Mouse (Mus musculus) heart, postnatal 0 days (tissue): ENCODE results near the gene B4galt1. TPM values are rescaled to one million over a fixed set of nuclear protein-coding genes. Genes with fewer than 3 reads are reported as not detected.

Experiments
- ATAC-seq: fragments of 200-750 bp; cut with Nextera tagmentation; 2 replicates; pipeline ENCODE4 v1.8.0; 2017; ENCODE audit warnings: low read depth, moderate number of reproducible peaks, moderate library complexity; ENCODE audit not compliant: insufficient read depth
- DNase-seq: peaks from one replicate; pipeline ENCODE4 v3.0.0-alpha.2; 2016; ENCODE audit warnings: low spot score
- H3K27ac ChIP-seq: fragments of 300-500 bp; sonication (generic); 2 replicates; pipeline ENCODE4 v1.5.1; 2014; ENCODE audit warnings: low read depth, mild to moderate bottlenecking
- H3K27me3 ChIP-seq: fragments of 300-500 bp; sonication (generic); 2 replicates; pipeline ENCODE4 v1.6.1; 2014; ENCODE audit warnings: low read length, mixed read lengths; ENCODE audit not compliant: control insufficient read depth, insufficient read depth
- H3K36me3 ChIP-seq: fragments of 300-500 bp; sonication (generic); replicated peaks from 2 replicates; pipeline ENCODE4 v1.6.1; 2014; ENCODE audit warnings: low read length, mixed read lengths; ENCODE audit not compliant: control insufficient read depth, insufficient read depth
- H3K4me1 ChIP-seq: fragments of 300-500 bp; sonication (generic); 2 replicates; pipeline ENCODE4 v1.6.1; 2014; ENCODE audit warnings: antibody characterized with exemption; ENCODE audit not compliant: control insufficient read depth, insufficient read depth
- H3K4me2 ChIP-seq: fragments of 300-500 bp; sonication (generic); 2 replicates; pipeline ENCODE4 v1.6.1; 2014; ENCODE audit warnings: low read depth, mild to moderate bottlenecking, low read length, moderate library complexity
- H3K4me3 ChIP-seq: fragments of 300-500 bp; sonication (generic); 2 replicates; pipeline ENCODE4 v1.5.1; 2014; ENCODE audit warnings: low read depth, low read length
- H3K9ac ChIP-seq: fragments of 300-500 bp; sonication (generic); replicated peaks from 2 replicates; pipeline ENCODE4 v1.6.1; 2014; ENCODE audit warnings: low read depth, low read length, mixed read lengths
- H3K9me3 ChIP-seq: fragments of 300-500 bp; sonication (generic); replicated peaks from 2 replicates; pipeline ENCODE4 v1.6.1; 2016; ENCODE audit warnings: low read length; ENCODE audit not compliant: control insufficient read depth
- CTCF ChIP-seq: IDR thresholded peaks from 2 replicates; pipeline ENCODE4 v1.5.1; 2016; ENCODE audit warnings: antibody characterized with exemption, control low read depth, low read depth
- EP300 ChIP-seq: IDR thresholded peaks from 2 replicates; pipeline ENCODE4 v1.6.1; 2016; ENCODE audit warnings: antibody characterized with exemption, low read depth
- WGBS: fragments of 180-500 bp; shearing (Covaris S2); extraction: QIAGEN DNeasy Blood & Tissue Kit; methylation state at CpG from one replicate; pipeline ENCODE4 v1.1.7; 2014; 5-methylcytosine and 5-hydroxymethylcytosine counted together
- polyA plus RNA-seq: library from polyadenylated mRNA; unstranded; fragments of >200 nt; fragmentation: Nextera tagmentation; extraction: Ambion mirVana; gene quantifications from 2 replicates; pipeline ENCODE4 v1.2.1, GENCODE M21; 2015
- total RNA-seq: library from RNA; depleted of rRNA; stranded (reverse); fragments of >200 nt; gene quantifications from 2 replicates; pipeline ENCODE4 v1.2.3, GENCODE M21; 2014; ENCODE audit warnings: low replicate concordance

The B4galt1 gene
- total and polyA plus RNA-seq, 2 experiments from 2014 or later, result 49.6 to 125 TPM

- peaks cover 18% of the 10 kb centered on the region; the same call in 1 of the 2 replicates for H3K36me3 ChIP-seq
- ATAC-seq, result no peak; the same call in 1 of the 2 replicates
- peak overlapping the region; percentile 44; the same call in 1 of the 2 replicates for H3K27ac ChIP-seq
These were observed 25.9 kb downstream of the B4galt1 start for GRCm38 (mm10) chr4:40827926-40828325.

GRCm38 (mm10) chr4:40826810-40827209 is 27.0 kb downstream of the B4galt1 start:
- Histone ChIP-seq H3K4me1 (peaks cover 21% of the 10 kb centered on the region), H3K4me2 (no peak overlapping the region), H3K27ac (no peak overlapping the region), H3K4me3 (no peak overlapping the region), H3K36me3 (peaks cover 25% of the 10 kb centered on the region; the same call in 1 of the 2 replicates), H3K9me3 (no peaks in the 10 kb centered on the region), H3K9ac (no peak overlapping the region), H3K27me3 (no peaks in the 10 kb centered on the region)
- WGBS, result 84% methylated on average over 2 of the region's 2 CpGs
- no peak for ATAC-seq
- no peak for TF ChIP-seq EP300
- no peak for TF ChIP-seq CTCF
- no peak for DNase-seq

More at GRCm38 (mm10) chr4:40827926-40828325, 25.9 kb downstream of the B4galt1 start:
- H3K4me3 ChIP-seq, result no peak overlapping the region
- H3K4me2 ChIP-seq, result no peak overlapping the region
- H3K27me3 ChIP-seq, result no peaks in the 10 kb centered on the region
- peaks cover 21% of the 10 kb centered on the region for H3K4me1 ChIP-seq
- no peaks in the 10 kb centered on the region for H3K9me3 ChIP-seq
- DNase-seq, result no peak
- TF ChIP-seq EP300 (no peak), CTCF (no peak)
- no peak overlapping the region for H3K9ac ChIP-seq
- WGBS, result 50% methylated on average over 9 of the region's 9 CpGs

- no peaks in the 10 kb centered on the region for H3K27me3 ChIP-seq
These were observed 27.8 kb downstream of the B4galt1 start for GRCm38 (mm10) chr4:40825981-40826380.

GRCm38 (mm10) chr4:40825146-40825545 is 28.7 kb downstream of the B4galt1 start:
- ATAC-seq, result no peak

More at GRCm38 (mm10) chr4:40825981-40826380, 27.8 kb downstream of the B4galt1 start:
- Histone ChIP-seq H3K4me1 (peaks cover 24% of the 10 kb centered on the region), H3K4me2 (no peak overlapping the region), H3K36me3 (peaks cover 33% of the 10 kb centered on the region), H3K4me3 (no peak overlapping the region), H3K9me3 (no peaks in the 10 kb centered on the region), H3K27ac (no peak overlapping the region), H3K9ac (no peak overlapping the region)
- TF ChIP-seq EP300, result no peak
- TF ChIP-seq CTCF, result no peak
- ATAC-seq (no peak), DNase-seq (no peak)
- WGBS, result 91% methylated on average over 2 of the region's 2 CpGs

GRCm38 (mm10) chr4:40824505-40824904 is 29.3 kb downstream of the B4galt1 start:
- Histone ChIP-seq H3K4me2 (no peak overlapping the region), H3K9ac (no peak overlapping the region), H3K9me3 (no peaks in the 10 kb centered on the region), H3K27ac (no peak overlapping the region), H3K4me1 (peaks cover 32% of the 10 kb centered on the region), H3K27me3 (no peaks in the 10 kb centered on the region), H3K36me3 (peaks cover 39% of the 10 kb centered on the region), H3K4me3 (no peak overlapping the region)
- DNase-seq, result no peak
- WGBS, result 81% methylated on average over 7 of the region's 7 CpGs
- TF ChIP-seq CTCF (no peak), EP300 (no peak)
- ATAC-seq, result no peak

More at GRCm38 (mm10) chr4:40825146-40825545, 28.7 kb downstream of the B4galt1 start:
- peaks cover 29% of the 10 kb centered on the region for H3K4me1 ChIP-seq
- H3K36me3 ChIP-seq, result peaks cover 39% of the 10 kb centered on the region
- TF ChIP-seq CTCF (no peak), EP300 (no peak)
- H3K9ac ChIP-seq, result no peak overlapping the region
- no peak overlapping the region for H3K4me2 ChIP-seq
- H3K4me3 ChIP-seq, result no peak overlapping the region
- no peak overlapping the region for H3K27ac ChIP-seq
- H3K27me3 ChIP-seq, result no peaks in the 10 kb centered on the region
- DNase-seq, result no peak
- 62% methylated on average over 5 of the region's 5 CpGs for WGBS
- no peaks in the 10 kb centered on the region for H3K9me3 ChIP-seq

- TF ChIP-seq EP300 (no peak), CTCF (no peak)
- Histone ChIP-seq H3K9me3 (no peaks in the 10 kb centered on the region), H3K27me3 (no peaks in the 10 kb centered on the region), H3K36me3 (peaks cover 39% of the 10 kb centered on the region), H3K27ac (no peak overlapping the region), H3K4me3 (no peak overlapping the region), H3K4me1 (peaks cover 38% of the 10 kb centered on the region), H3K4me2 (no peak overlapping the region), H3K9ac (no peak overlapping the region)
- no peak for DNase-seq
- WGBS, result 74% methylated on average over 8 of the region's 8 CpGs
- no peak for ATAC-seq
These were observed 30.1 kb downstream of the B4galt1 start for GRCm38 (mm10) chr4:40823664-40824063.
